8 mouse cellular contexts compared by ENCODE assay signal in genomic region chr15:82016101-82016808, GRCm38 (mm10). TPM values are rescaled to one million over a fixed set of nuclear protein-coding genes. Genes with fewer than 3 reads are reported as not detected.
DNase-seq lines count a peak whose midpoint lies in the region; ATAC-seq lines count a peak whose summit lies in the region.

No protein-coding gene starts in this region.

- intact Hi-C loops in gastrocnemius, postnatal 14 days (cut with DNase I; ENCODE audit: low total_unique reads), result no loop called here
- intact Hi-C loops in left cerebral cortex, postnatal 14 days (cut with DNase I), result no loop called here

- peak overlapping the region; percentile 75 for H3K9ac ChIP-seq in intestine, embryonic 14.5 days (ENCODE audit: low read length)

- H3K36me3 ChIP-seq in intestine, embryonic 14.5 days (ENCODE audit: control insufficient read depth, insufficient read depth, low read length), result peaks cover 20% of the 10 kb centered on the region

- peak; percentile 96 for ATAC-seq in intestine, embryonic 14.5 days (replicated peaks; ENCODE audit: low FRiP score, low TSS enrichment, low read depth)

- H3K27ac ChIP-seq in intestine, embryonic 14.5 days (ENCODE audit: low read depth), result peak overlapping the region; percentile 69

- H3K4me2 ChIP-seq in intestine, embryonic 14.5 days (ENCODE audit: low read length), result peak overlapping the region; percentile 79

- no peaks in the 10 kb centered on the region for H3K27me3 ChIP-seq in intestine, embryonic 14.5 days (replicated peaks; ENCODE audit: control insufficient read depth, insufficient read depth, low read length)

- DNase-seq in adrenal gland, adult (ENCODE audit: inconsistent age in 2 of 2, low spot score in 1 of 2), result peak; percentile 100
- peak; percentile 99 for DNase-seq in embryo, embryonic 10.5 days (ENCODE audit: low spot score)
- peak; percentile 99 for DNase-seq in gastrocnemius, postnatal 14 days
- peak; percentile 99 for DNase-seq in intestine, embryonic 14.5 days (ENCODE audit: low spot score)
- DNase-seq in left cerebral cortex, postnatal 14 days (ENCODE audit: low spot score in 2 of 2), result peak; percentile 99 to 100
- peak; percentile 99 for DNase-seq in mesoderm, embryonic 11.5 days (ENCODE audit: low read depth, low spot score)
- DNase-seq in right cerebral cortex, postnatal 36 days (ENCODE audit: low spot score in 2 of 2), result peak; percentile 99
- DNase-seq in yolk sac, embryonic 10.5 days (ENCODE audit: low spot score), result peak; percentile 99

- peaks cover 17% of the 10 kb centered on the region for H3K4me1 ChIP-seq in intestine, embryonic 14.5 days (replicated peaks; ENCODE audit: control insufficient read depth, insufficient read depth, low read length)

- WGBS in intestine, embryonic 14.5 days, result under 1% methylated on average over 51 of the region's 53 CpGs

- peak overlapping the region; percentile 100 for H3K4me3 ChIP-seq in intestine, embryonic 14.5 days (ENCODE audit: low read depth, low read length)

- no peaks in the 10 kb centered on the region for H3K9me3 ChIP-seq in intestine, embryonic 14.5 days (ENCODE audit: control insufficient read depth, low read length)

RNA-seq across cellular contexts. Expression of gene Desi1, which starts 17.4 kb away (rescaled TPM):
- total RNA-seq in gastrocnemius, postnatal 14 days (2021), result 10 to 100 TPM; 18.8 to 23.9 TPM
- polyA plus RNA-seq in intestine, embryonic 14.5 days (2014; fragmentation: Nextera tagmentation; extraction: Ambion mirVana), result 24.0 and 26.7 TPM in 2 replicates
- total RNA-seq in left cerebral cortex, postnatal 14 days (2021), result 100 to 1,000 TPM; 103 to 117 TPM

RNA-seq across cellular contexts. Expression of gene Xrcc6, which starts 28.6 kb away (rescaled TPM):
- 10 to 100 TPM; 22.0 to 26.6 TPM for total RNA-seq in gastrocnemius, postnatal 14 days (2021)
- polyA plus RNA-seq in intestine, embryonic 14.5 days (2014; fragmentation: Nextera tagmentation; extraction: Ambion mirVana), result 87.0 and 96.7 TPM in 2 replicates
- 10 to 100 TPM; 18.7 to 23.9 TPM for total RNA-seq in left cerebral cortex, postnatal 14 days (2021)

RNA-seq across cellular contexts. Expression of gene Snu13, which starts 31.1 kb away (rescaled TPM):
- total RNA-seq in gastrocnemius, postnatal 14 days (2021), result 10 to 100 TPM; 40.3 to 46.7 TPM
- 301 and 329 TPM in 2 replicates for polyA plus RNA-seq in intestine, embryonic 14.5 days (2014; fragmentation: Nextera tagmentation; extraction: Ambion mirVana)
- 100 to 1,000 TPM in 1 of 2 experiments, 10 to 100 TPM in 1; 91.1 to 102 TPM for total RNA-seq in left cerebral cortex, postnatal 14 days (2021)

RNA-seq across cellular contexts. Expression of gene 1700029P11Rik, which starts 35.9 kb away (rescaled TPM):
- total RNA-seq in gastrocnemius, postnatal 14 days (2021), result not detected
- not detected in 2 replicates for polyA plus RNA-seq in intestine, embryonic 14.5 days (2014; fragmentation: Nextera tagmentation; extraction: Ambion mirVana)
- total RNA-seq in left cerebral cortex, postnatal 14 days (2021), result not detected

RNA-seq across cellular contexts. Expression of gene 4930407I10Rik, which starts 42.7 kb away (rescaled TPM):
- not detected for total RNA-seq in gastrocnemius, postnatal 14 days (2021)
- polyA plus RNA-seq in intestine, embryonic 14.5 days (2014; fragmentation: Nextera tagmentation; extraction: Ambion mirVana), result not detected in 2 replicates
- not detected for total RNA-seq in left cerebral cortex, postnatal 14 days (2021)

Comparison
In these comparisons a context has a peak if more than half of its experiments do, and no peak if none do; other contexts are left out.
1. Peak in every context shown above with its lines: DNase-seq, ATAC-seq, H3K4me3 ChIP-seq and H3K27ac ChIP-seq.
2. RNA of gene Desi1, which starts 17.4 kb away (total RNA-seq): 103 to 117 TPM in left cerebral cortex, postnatal 14 days; 18.8 to 23.9 TPM in gastrocnemius, postnatal 14 days; every median in the first group is over 4 times any median in the second.